Mouse (Mus musculus) hindlimb bud, embryonic 11.5 days (tissue): ENCODE data around the gene Rprd1b.

Experiments
- DNase-seq: peaks from one replicate; pipeline ENCODE4 v3.0.0-alpha.2; 2012; ENCODE audit warnings: low read depth, low spot score; ENCODE audit errors: extremely low spot score

Gene Rprd1b

DNA sequence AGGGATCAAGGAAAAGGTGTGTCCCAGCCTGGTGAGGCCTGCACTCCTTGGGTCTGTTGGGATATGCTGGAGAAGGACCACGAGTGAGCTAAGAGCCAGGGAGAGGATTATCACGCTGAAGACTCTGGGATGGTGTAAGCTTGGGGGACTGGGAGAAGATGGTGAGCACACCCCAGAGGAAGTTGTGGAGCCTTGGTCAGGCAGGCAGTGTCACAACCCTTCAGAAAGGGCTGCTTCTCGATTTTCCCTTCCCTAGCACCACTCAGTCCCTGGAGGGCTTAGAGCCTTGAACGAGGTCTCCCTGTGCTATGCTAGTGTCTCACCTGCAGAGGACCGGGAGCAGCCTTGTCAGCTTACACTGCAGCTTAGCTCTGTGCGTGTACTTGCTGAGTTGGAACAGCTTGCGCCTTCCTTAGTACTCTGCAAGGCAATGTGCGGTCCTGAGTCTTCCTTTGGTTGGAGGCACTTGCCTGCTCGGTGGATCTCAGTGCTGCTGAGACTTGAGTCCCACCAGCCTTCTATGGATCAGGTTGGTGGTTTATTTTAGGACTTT is 51.6 kb downstream of the Rprd1b start:
- DNase-seq = no peak

DNA sequence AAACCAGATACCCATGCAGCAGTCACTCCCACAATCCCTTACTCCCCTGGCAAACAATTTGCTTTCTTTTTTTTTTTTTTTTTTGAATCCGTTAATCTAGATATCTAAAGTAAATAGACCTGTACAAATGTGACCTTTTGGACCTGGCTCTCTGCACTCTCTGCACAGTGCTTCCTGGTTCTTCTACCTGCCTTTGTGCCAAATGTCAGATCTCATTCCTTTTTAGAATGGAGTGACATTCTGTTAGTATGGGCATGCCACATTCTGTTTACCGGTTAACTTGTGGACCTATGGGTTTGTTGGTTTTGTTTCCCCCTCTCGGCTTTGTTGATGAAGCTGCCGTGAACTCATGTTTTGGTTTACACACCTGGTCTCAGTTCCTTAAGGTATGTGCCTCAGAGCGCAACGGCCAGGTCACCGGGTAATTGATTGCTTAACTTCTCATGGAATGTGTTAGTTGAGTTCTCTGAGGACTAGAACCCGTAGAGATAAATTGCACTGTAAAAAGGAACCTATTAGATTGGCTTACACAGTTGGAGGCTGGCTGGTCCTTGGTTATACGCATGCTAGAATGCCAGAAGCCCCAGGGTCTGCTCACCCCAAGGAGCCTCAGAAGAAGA is 52.4 kb downstream of the Rprd1b start:
- no peak for DNase-seq

DNA sequence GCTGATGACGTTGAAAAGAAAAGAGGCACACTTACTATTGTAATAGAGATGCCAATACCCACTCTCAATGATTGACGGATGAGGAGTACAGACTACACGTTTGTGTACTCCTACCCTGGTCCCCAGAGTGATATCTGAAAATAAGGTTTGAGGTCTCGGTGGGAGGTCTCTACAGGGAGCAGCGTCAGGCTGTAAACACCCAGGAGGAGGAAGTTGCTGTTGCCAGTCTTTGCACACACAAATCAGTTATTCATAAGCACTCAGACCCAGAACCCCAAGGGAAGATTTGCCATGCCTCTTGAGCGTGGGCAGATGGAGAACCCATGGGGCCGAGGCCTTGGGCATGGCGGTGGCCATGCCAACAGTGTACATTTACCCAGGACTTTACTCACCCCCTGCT is 56.2 kb downstream of the Rprd1b start:
- no peak for DNase-seq

DNA sequence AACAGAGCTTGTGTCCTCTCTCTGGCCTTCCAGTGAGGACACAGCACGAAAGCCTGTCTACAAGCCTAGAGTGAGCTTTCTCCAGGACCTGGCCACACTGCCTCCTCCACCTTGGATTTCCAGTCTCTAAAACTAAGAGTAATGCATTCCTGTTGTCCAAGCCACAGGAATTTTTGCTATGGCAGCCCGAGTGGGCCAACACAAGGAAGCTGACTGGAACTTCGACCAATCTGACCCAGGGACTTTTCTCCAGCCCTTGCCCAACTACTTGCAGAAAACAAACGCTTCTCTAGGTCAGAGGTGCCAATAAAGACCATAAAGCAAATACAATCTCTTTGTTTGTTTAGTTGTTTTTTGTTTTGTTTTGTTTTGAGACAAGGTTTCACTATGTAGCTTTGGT is 61.8 kb downstream of the Rprd1b start:
- no peak for DNase-seq

DNA sequence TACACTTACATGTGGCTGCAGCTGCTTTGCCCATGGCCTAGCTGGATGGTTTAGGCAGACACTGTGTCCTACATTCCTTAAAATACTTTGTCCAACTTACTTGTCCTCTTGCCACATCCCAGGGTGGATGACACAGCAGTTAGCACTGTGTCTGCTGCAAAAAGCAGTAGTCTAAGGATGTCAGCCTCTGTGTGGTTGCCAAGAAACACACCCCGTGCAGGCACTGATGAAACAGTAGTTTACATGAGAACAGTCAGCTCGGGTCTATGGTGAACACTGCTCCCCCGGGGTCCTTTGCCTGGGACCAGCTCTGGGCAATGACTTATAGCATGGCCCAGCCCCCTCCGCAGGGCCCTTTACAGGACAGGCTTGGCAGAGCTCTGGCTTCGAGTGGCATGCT is 65.0 kb downstream of the Rprd1b start:
- DNase-seq = no peak

DNA sequence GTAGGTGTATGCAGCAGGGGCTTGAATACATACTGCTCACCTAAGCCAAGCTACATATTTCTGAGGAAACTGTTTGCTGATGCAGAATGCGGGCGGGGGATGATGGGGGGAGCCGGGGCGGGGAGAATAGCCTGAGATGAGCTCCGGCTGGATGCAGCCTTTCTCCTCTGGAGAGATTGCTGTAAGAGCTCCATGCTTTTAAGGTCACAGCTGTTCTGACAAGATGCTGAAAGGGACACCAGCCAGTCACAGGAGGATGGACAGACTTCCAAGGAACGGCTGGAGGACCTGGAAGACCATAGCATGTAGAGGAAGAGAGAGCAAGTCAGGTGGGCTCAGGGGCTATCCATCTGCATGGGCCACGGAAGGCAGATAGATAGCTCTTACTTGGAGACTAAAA is 66.0 kb downstream of the Rprd1b start:
- DNase-seq = no peak

DNA sequence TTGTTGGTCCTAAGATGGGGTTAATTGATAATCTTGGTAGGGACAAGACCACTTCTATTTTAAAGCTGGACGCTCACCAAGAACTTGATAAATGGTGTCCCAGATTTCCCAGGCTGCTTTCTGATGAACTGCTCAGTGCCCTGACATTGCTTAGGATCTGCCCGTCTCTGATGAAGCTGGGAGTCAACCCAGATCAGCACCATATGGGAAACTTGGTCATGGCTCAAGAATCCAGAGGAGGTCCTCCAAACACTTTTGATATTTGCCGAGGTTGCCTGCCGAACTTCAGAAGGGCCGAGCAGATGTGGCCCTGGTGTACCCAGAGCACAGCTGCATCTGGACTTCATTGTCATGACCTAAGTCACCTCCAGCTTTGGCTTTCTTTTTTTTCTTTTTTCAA is 66.5 kb downstream of the Rprd1b start:
- DNase-seq = no peak

DNA sequence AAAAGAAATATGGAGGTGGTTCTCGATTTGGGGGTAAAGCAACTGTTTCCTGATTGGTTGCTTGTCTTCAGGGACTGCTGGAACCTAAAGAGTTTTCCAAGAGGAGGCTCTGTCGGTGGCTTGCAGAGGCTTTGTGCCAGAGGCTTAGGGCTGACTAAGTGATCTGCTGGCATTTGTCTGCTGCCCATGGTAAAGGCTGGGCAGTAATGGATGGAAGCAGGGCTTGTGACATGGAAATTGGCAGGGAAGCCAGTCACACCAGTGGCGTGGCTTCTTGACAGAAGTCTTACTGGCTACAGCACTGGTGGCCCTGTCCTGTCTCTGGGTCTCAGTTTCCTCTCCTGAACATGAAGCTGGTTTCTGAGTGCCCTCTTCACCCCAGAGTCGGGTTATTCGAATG is 68.8 kb downstream of the Rprd1b start:
- no peak for DNase-seq

DNA sequence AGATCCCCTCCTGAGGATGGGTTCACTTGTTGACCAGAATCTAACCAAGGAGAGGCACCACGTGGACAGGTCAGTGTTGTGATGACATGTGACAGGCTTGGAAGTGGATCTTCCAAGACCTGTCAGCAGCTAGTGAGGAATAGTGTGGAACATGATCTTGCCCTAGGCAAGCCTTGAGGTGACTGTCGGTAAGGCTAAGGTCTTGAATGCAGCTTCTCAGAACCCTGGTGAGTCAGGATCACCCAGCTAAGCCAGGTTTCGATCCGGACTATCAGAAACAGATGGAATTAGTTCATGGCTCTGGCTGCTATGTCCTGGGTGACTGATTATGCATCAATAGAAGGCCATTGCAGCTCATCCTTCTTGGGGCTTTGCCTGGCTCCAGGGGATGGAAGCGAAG is 70.4 kb downstream of the Rprd1b start:
- DNase-seq = no peak

DNA sequence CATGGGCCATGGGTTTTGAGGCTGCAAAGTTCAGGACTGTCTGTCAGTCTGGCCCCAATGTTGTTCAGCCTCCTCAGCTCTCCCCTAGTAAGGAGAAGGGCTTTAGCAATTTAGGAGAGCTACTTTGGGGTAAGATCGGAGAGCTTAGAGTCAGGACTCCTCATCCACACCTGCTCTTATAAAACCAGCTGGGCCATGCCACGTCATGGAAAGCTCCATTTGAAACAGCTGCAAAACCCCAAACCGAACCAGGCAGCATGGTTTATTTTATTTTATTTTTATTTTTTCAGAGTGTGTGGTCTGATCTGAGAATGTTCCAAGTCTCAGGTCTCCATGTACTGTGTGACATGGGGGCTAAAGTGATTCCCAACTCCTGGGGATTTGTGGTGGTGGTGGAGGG is 71.2 kb downstream of the Rprd1b start:
- DNase-seq = no peak

DNA sequence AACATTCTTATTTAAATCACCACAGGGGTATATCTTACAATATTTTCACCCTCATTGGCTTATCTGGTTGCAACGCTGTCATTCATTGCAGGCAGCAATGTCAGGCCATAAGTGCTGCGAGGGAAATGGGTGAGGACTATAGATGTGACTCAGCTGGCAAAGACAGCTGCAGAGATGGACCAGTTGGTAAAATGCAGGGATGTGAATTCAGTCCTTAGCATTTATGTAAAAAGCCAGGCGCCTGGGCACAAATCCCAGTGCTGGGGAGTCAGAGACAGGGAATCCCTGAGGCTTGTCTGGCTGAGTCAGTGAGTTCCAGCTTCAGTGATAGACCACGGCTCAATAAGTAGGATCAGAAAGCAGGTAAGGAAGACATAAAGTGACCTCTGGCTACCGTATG is 73.5 kb downstream of the Rprd1b start:
- no peak for DNase-seq

DNA sequence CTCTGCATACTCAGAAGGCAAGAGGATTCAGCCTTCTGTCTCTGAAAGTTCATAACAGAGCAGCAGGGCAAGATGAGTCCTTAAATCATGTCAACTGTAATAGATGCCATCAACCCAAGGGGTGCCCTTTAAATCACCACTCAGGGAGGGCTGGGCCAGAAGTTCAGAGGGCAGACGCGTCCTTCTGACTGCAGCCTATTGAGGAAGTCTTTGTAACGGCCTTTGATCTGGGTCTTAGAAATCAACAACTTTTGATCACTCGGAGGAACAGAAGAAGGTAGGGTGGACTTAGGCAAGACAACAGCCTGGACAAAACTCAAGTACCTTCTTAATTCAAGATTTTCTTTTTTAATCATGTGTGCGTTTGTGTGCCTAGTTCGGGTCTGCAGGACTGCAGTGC is 76.7 kb downstream of the Rprd1b start:
- DNase-seq = no peak

DNA sequence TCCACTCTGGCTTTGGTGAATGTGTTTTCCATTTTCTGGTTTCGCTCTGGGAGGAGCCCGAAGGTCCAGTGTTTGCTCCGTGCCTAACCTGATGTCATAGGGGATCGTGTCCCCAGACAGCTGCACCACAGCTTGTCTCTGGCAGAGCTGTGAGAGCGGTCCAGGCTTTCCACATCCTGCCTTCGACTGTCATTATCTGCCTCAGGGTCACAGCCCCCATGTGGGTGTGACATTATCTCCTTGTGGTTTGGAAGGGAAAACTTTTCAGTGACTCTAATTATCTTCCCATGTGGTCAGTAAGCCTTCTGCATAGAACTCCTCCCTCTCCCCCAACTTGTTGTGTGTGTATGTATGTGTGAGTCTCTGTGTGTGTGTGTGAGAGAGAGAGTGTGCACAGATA is 77.3 kb downstream of the Rprd1b start:
- DNase-seq = no peak

DNA sequence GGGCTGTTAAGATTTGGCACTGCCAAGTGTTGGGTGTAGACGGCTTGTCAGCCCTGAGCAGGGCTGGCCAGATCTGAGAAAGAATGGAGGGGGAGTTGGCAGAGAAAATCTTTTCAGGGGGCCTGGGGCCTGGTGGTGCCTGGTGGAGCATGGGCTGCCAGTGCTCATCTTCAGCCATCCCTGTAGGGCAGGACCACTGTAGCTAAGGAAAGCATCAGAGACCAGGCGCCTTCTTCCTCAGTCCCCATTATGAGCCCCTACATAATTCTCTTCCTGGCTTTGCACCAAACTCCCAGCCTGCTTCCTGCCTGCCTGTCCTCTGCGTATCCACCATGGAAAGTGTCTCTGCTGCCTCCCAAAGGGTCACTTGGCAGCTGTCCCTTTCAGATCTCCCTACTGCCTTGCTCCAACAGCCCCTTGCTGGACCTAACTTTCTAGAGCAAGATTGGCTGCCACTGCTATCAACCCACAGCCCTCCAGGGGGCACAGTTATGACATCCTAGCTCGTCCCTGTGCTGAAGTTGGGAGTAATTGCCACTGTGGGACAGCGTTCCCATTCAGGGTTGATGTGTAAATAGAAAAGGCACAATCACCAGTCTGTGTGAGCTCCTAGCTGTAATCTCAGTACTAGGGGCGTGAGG is 78.8 kb downstream of the Rprd1b start:
- peak; percentile 14 for DNase-seq

DNA sequence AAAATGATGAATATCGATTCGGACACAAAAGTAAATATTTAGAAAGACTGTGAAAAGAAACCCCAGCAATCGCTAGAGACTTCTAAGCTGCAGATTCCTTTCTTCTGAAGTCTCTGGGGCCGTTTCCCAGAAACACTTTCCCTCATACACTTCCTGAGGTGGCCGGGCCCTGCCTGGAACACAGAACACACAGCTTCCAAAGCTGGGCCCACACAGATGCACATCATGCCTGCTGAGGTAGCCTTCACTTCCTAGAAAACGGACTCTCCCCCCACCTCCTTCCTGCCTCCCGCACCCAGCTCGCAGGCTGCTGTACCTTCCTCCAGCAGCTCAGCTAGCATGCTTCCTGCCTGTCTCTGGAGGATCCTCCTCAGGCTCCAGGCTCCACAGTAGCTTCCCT is 81.2 kb downstream of the Rprd1b start:
- DNase-seq = no peak

DNA sequence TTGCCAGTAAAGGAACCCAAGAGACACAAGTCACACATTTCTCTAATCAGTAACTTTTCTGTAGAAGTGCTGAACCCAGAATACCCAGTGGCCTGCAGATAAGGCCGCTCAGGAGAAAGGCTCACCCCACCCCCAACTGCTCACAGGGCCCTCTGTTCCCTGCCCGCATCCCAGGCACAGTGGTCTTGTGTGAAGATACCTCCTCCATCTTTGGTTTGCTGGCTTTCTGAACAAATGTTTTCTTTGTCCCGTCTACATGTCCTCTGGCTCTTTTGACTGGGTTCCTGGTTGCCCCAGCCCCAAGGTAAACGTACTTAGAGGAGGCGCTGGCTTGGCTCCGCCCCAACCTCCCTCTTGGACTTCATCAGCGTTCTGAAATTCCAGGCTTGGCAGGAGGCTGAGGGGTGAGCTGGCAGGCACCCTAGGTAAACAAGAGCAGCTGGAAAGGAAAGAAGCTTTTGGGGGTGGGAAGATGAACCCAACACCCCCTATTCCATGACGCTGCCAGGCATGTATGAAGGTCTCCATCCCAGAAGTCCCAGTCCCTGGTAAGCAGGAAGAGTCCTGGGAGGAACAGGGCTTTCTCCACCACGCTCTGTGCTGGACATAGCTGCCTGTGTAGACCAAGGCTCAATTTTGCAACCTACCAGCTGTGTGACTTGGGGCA is 85.4 kb downstream of the Rprd1b start:
- no peak for DNase-seq

DNA sequence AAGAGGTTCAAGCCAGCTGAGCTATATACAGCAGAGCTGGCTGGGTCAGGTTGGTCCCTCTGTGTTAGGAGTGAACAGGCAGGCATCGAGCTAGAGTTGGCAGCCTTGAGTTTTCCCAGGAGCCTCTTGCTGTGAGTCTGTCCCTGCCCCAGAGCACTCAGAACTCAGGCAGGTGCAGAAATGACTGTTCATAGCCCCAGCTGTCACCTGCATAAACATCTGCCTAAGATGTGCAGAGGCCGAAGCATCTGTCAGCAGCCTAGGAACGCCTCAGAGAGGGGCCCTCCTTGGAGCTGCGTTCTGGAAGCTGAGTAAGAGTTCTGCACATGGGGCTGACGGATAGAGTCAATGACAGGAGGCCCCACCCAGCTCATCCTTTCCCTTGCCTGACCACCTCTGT is 86.6 kb downstream of the Rprd1b start:
- no peak for DNase-seq

DNA sequence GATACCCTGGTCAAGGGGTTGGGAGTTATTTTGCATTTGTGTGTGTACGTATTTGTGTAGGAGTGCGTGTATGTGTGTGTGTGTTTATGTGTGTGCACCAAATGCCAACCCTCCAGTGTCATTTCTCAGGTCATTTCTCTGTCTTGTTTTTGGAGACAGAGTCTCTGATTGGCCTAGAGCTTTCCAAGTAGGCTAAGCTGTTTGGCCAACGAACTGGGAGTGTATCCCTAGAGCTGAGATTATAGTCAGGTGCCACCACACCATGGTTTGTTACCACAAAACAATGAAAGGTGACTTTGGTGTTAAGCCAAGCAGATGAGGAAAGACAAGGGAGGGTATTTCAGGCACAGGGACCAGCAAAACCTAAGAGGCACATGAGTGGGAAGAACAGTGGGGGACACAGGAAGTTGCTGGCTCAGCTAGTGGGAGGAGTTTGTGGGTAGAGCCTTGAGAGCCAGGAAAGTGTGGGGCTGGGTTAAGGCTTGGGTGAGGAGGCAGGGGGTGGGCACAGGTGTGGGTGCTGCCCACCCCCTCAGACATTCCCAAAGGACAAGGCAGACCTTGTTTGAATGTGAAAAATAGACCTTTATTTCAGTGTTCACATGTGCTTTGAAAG is 87.6 kb downstream of the Rprd1b start:
- no peak for DNase-seq

DNA sequence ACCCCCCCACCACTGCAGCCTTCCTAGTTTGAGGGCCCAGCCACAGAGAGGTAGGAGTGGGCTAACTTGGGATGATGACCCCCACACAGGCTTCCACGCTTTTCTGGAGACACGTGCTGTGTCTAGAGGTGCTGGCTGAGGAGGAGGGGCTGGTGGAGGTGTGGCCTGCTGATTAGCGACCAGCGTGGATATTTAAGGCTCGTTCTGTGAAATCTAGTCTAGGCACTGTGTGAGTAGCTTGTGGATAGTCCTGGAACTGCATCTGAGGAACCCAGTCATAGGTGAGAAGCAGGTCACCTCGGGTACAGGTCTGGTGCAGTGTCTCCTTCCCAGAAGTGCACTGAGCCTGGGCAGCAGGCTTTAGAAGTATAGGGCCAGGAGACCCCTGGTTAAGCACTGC is 88.4 kb downstream of the Rprd1b start:
- no peak for DNase-seq

DNA sequence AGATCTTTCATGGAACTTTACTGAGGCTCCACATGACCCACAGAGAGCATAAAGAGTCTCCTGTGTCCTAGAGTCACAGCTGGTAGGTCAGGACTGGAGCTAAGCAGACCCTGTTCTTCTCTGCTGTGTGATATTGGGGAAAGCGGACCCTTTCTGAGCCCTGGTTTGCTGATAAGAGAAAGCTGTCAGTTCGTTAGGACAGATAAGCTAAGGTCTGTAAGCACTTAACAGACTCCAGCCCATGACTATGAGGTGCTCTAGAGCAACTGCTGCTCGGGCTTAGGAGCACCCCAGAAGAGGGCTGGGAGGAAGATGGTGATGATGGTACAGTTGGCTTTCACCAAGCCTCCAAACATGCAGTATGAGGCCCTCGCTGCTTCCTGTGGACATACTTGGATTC is 90.8 kb downstream of the Rprd1b start:
- DNase-seq = no peak

DNA sequence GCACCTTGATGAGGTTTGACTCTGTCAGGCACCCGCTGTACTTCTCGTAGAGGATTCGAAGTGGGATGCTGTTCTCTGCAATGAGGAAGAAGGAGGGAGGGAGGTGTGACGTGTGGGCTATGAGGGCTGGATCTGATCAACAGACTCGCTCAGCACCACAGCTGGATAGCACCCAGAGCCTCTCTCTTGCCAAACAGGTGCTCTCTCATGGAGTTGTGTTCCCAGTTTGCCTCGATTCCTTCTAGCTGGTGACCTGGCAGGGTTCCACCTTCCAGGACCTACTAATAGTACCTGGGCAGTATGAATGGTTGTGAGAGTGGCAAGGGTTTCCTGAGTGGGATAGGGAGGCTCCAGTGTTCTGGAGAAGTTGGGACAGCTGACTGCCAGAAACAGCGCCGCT is 91.9 kb downstream of the Rprd1b start:
- no peak for DNase-seq

DNA sequence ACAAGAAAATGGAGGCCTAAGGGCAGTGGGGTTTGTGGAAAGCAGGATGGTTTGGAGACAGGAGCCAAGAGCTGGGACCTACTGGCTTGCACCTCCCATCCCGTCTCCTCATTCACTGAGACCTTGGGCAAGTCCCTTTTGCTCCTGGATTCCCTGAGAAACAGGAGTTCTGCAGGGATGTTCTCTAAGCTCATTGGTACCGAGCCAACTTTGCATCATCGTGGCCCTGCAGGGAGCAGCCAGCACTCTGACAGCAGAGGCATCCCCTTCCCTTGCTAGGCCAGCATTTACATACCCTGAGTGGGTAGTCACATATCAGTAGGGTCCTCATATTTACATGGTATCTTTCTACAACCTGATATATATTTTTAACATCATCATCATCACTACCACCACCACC is 92.6 kb downstream of the Rprd1b start:
- no peak for DNase-seq
